16 mouse cellular contexts compared by ENCODE assay signal in the genomic region with DNA sequence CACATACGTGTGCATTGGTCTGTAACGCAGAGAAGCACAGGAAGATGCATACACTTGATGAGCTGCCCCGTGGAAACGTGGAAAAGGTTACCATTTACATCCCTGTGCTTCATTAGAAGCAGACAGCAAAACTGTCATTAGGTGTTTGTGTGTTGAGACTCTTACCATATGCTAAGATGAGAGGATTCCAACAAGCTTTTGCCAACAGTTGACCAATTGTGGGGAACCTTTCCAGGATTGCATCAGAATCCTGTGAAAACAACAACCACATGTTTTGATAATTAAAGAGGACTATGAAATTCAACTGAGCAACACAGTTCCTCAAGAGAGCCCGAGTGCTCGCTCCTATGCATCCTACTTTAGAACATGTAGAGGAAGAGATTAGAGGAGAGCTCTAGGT.
A peak's percentile ranks its signal among the peaks of the same experiment; 100 is the strongest.
DNase-seq lines count a peak whose midpoint lies in the region; ATAC-seq and TF ChIP-seq lines count a peak whose summit lies in the region.
"Had no signal": no experiment of that assay in that cellular context is flagged by ENCODE, and none has a peak within 500 bp of the region (broad histone marks: within the 10 kb centered on the region; RNA-seq: fewer than 3 reads in every experiment).

No protein-coding gene starts in this region.

- H3K4me3 ChIP-seq in gastrocnemius, adult 2 months, result no peak overlapping the region
- H3K4me3 ChIP-seq in lung, embryonic 15.5 days, result no peak overlapping the region
- no peak overlapping the region for H3K4me3 ChIP-seq in neural tube, embryonic 15.5 days (replicated peaks)
- H3K4me3 ChIP-seq: forebrain, embryonic 10.5 days; limb, embryonic 13.5 days; midbrain, embryonic 15.5 days; neural tube, embryonic 13.5 days had no signal

- no peaks in the 10 kb centered on the region for H3K9me3 ChIP-seq in lung, embryonic 15.5 days
- no peaks in the 10 kb centered on the region for H3K9me3 ChIP-seq in neural tube, embryonic 15.5 days (replicated peaks)
- H3K9me3 ChIP-seq: forebrain, embryonic 10.5 days; limb, embryonic 13.5 days; midbrain, embryonic 15.5 days; neural tube, embryonic 13.5 days had no signal

- no peak overlapping the region for H3K9ac ChIP-seq in lung, embryonic 15.5 days
- H3K9ac ChIP-seq in neural tube, embryonic 15.5 days (replicated peaks), result no peak overlapping the region
- H3K9ac ChIP-seq: limb, embryonic 13.5 days; midbrain, embryonic 15.5 days; neural tube, embryonic 13.5 days had no signal

- peaks cover 6% of the 10 kb centered on the region; the same call in 1 of the 2 replicates for H3K4me1 ChIP-seq in lung, embryonic 15.5 days
- no peaks in the 10 kb centered on the region for H3K4me1 ChIP-seq in neural tube, embryonic 15.5 days
- H3K4me1 ChIP-seq: midbrain, embryonic 15.5 days had no signal

- peak; percentile 22 for DNase-seq in gastrocnemius, adult 2 months
- no peak for DNase-seq in gastrocnemius, postnatal 10 days
- peak; percentile 63 for DNase-seq in NIH3T3 (ENCODE audit: low read depth)
- DNase-seq in cerebellum, adult 9-10 months, result peak; percentile 81
- DNase-seq in layer of hippocampus, adult 8-10 months (ENCODE audit: low spot score in 2 of 2), result no peak
- no peak for DNase-seq in adrenal gland, postnatal 14 days
- DNase-seq: kidney, postnatal 4 days; retina, postnatal 1 day had no signal

- intact Hi-C loops in gastrocnemius, adult 2 months (cut with DNase I), result no loop called here

- no peak overlapping the region for H3K27ac ChIP-seq in gastrocnemius, adult 2 months
- 0 out of 2 replicates have a peak overlapping the region, but pooled peaks have one; percentile 34 for H3K27ac ChIP-seq in lung, embryonic 15.5 days
- no peak overlapping the region for H3K27ac ChIP-seq in neural tube, embryonic 15.5 days (replicated peaks)
- H3K27ac ChIP-seq: forebrain, embryonic 10.5 days; limb, embryonic 13.5 days; macrophage; midbrain, embryonic 15.5 days; neural tube, embryonic 13.5 days had no signal

- TF ChIP-seq CTCF in gastrocnemius, adult 2 months (IDR thresholded peaks at IDR 0.05), result no peak

- peak; percentile 55; the same call in 1 of the 2 replicates for ATAC-seq in lung, embryonic 15.5 days (ENCODE audit: borderline replicate concordance, extremely low read depth, low FRiP score, low TSS enrichment)
- ATAC-seq in neural tube, embryonic 15.5 days (ENCODE audit: low FRiP score), result no peak
- ATAC-seq: intestine, embryonic 16.5 days; midbrain, embryonic 15.5 days had no signal

- no peaks in the 10 kb centered on the region for H3K27me3 ChIP-seq in lung, embryonic 15.5 days
- H3K27me3 ChIP-seq in neural tube, embryonic 15.5 days (replicated peaks), result no peaks in the 10 kb centered on the region
- H3K27me3 ChIP-seq: limb, embryonic 13.5 days; midbrain, embryonic 15.5 days; neural tube, embryonic 13.5 days had no signal

- no peaks in the 10 kb centered on the region for H3K36me3 ChIP-seq in lung, embryonic 15.5 days
- H3K36me3 ChIP-seq in neural tube, embryonic 15.5 days, result no peaks in the 10 kb centered on the region
- H3K36me3 ChIP-seq: limb, embryonic 13.5 days; midbrain, embryonic 15.5 days had no signal

- H3K4me2 ChIP-seq in lung, embryonic 15.5 days, result no peak overlapping the region
- no peak overlapping the region for H3K4me2 ChIP-seq in neural tube, embryonic 15.5 days
- H3K4me2 ChIP-seq: limb, embryonic 13.5 days; midbrain, embryonic 15.5 days; neural tube, embryonic 13.5 days had no signal

- 70% methylated on average over 6 of the region's 6 CpGs for WGBS in lung, embryonic 15.5 days
- 96% methylated on average over 6 of the region's 6 CpGs for WGBS in neural tube, embryonic 15.5 days

Comparison
In these comparisons a context has a peak if more than half of its experiments do, and no peak if none do; other contexts are left out.
1. DNase-seq: peak in gastrocnemius, adult 2 months (single experiment), NIH3T3 (single experiment) and cerebellum, adult 9-10 months (single experiment); none in gastrocnemius, postnatal 10 days (single experiment), layer of hippocampus, adult 8-10 months (0 of 2) and adrenal gland, postnatal 14 days (single experiment).